Mouse (Mus musculus): ENCODE results near the gene Gm42715.
"Not testable (repeated sequence)": the region's sequence is repeated elsewhere in the genome, so short reads cannot be mapped to it uniquely, and the experiment has no call there.

Gm42715 gene

DNA sequence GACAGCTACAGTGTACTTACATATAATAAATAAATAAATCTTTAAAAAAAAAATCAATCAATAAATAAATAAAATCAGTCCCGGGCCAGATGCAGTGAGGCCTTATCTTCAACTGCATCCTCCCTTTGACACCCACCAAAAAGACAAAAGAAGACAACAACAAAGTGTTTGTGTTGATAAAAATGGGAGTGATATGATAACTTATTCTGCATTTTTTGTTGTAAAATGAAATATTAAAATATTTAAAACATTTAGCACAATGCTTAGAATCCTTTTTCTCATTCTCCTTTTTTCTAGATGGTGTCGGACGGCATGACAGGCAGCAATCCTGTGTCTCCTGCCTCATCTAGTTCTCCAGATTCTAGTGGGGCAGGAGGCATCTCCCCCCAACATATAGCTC, at the start of gene Gm42715:
Gm42715 (plus strand) TSS at position 301 of the 400 bp plus-strand sequence.
- in situ Hi-C loops (cut with MboI, MseI) = no loop called here

DNA sequence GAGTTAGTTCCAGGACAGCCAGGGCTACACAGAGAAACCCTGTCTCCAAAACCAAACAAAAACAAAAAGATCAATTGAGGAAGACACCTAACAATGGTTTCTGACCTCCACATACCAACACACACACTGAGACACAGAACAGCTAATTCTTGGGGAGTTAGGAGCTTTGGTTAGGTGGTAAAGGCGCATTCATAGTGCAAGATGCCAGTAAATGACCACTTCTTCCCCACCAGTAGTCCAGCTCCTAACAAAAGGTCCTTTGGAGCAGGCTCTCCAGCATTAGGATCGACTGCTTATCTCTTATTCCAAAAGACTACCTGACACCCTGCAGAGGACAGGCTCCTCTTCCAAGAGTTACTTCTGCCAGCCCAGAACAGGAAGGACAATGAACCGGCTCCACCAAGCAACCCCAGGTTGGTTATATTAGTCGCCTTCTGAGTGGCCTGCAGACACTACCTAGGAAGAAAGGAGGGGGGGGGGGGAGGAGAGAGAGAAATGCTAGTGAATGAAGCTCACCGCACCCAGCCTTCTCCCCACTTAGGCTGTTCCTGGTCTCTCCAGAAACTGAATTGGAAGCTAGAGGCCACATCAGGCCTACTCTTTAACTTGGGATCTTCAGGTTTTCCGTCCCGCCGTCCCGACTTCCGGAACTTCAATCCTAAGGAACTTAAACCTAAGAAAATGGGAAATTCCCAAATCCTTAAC, 49.2 kb upstream of the Gm42715 start:
- in situ Hi-C loops (cut with MboI, MseI) = no loop called here

DNA sequence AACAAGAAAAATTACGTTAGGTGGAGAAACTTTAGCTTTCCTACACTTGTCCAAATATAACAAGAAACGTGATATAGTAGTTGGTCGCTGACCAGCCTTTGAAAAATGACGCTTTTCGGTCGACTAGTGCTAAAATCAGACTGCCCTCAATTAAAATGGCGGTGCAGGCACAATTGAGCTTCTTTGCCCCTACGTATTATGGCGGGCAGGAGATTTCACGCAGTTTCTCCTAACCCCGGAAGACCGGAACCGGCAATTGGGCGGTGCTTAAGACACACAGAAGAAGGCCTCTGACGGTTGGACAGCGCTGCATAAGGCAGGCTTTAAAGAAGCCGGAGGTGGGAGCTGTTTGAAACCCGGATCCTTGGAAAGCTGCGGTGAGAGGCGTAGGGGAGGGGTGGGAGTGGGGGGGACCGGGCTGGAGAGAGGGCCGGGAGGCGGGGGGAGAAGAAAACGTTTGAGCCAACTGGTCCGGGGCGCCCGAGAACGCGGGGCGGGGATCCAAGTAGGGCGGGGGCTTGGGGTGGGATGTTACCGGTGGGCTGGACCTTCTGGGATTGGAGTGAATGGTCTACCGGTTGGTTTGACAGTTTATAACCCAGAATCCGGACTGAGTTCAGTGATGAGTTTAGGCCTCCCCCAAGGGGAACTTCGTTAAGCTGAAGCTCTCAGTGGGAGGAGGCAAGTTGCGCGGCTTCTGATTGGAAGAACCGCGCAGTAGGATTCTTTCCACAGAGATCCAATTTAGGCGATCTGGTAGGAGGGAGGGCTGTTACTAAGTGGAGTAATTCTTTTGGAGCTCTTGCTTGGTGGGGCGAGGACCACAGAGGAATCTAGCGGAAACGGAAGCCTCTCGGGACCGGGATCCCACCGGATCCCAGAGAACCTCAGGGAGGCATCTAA, 48.4 kb upstream of the Gm42715 start:
- in situ Hi-C loops (cut with MboI, MseI) = no loop called here

DNA sequence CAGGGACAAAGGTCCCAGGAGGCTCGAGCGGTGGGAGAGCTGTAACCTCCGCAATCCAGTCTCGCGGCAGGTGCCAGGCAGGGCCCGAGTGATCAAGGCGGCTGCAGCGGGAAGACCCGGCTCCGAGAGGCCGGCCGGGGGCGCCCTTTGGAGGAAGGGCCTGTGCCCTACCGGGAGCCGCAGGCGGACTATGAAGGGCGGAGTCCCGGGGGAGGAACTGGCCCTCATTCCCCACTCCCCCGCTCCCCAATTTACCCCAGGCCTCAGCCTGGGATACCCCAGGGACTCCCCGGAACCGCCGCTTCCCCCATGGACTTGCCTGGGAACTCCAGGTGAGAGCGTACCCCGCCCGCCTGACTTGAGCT, 47.8 kb upstream of the Gm42715 start:
- in situ Hi-C loops (cut with MboI, MseI) = no loop called here

DNA sequence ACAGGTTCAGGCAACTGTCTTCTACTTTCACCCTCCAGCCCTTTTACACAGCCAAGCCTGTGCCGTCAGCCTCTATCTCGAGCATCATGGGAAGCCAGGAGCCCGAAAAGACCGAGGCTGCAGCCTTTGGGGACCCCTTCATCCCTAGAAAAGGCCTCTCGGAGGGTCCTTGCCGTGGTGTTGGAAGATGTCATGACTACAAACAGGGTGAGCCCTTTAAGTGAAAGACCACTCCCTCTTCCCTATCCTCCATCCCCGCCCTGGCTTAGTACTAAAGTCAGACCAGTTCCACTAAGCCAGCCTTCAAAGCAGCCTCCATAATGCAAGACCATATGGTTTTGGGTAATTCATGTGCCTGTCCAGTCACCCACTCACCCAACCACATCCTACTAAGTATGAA, 47.3 kb upstream of the Gm42715 start:
- in situ Hi-C loops (cut with MboI, MseI) = no loop called here

DNA sequence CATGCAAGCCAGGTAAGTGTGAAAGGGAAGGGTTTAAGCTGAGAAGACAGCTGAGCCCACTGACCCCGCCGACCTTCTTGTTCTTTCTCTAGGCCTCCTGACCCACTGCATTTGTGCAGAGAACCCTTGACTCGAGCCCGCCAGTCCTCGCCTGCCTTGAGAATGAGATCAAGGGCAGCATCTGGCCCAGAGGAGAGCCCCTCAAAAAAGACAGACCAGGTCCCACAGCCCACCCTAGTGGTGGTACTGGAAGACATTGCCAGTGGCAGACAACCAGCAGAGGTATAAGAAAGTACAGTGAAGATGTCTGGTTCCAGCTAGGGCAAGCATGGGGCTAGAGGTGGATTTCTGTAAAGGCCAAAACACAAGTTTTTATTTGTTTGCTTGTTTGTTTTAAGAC, 45.7 kb upstream of the Gm42715 start:
- in situ Hi-C loops (cut with MboI, MseI) = no loop called here

DNA sequence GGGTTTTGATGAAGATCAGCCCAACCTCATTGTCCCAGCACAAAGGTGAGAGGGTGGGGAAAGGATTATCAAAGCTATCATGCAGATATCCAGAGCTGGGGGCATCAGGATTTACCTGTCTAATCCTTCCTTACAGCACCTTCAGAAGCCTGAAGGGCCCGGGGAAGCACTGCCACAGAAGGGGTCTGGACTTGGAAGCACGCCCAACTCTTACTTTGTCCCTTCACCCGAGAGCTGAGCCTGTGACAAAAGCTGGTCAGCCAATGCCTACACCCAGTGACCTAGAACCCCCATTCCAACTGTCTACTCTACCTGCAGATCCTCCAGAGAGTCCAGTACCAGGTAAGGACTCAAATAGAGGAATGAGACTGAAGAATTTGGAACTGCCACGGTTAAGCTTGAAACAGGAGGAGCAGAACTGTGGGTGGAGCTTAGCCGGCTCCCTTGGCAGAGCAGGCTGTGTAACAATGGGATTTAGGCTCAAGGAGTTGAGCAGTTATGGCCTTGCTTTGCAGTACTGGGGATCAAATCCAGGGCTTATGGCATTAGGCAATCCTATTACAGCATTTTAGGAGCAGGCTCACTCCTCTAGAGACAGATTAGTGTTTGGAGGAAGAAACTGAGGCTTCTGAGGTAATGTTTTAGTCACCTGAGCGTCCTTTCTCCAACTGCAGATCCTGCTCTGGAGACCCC, 44.9 kb upstream of the Gm42715 start:
- in situ Hi-C loops (cut with MboI, MseI) = no loop called here

DNA sequence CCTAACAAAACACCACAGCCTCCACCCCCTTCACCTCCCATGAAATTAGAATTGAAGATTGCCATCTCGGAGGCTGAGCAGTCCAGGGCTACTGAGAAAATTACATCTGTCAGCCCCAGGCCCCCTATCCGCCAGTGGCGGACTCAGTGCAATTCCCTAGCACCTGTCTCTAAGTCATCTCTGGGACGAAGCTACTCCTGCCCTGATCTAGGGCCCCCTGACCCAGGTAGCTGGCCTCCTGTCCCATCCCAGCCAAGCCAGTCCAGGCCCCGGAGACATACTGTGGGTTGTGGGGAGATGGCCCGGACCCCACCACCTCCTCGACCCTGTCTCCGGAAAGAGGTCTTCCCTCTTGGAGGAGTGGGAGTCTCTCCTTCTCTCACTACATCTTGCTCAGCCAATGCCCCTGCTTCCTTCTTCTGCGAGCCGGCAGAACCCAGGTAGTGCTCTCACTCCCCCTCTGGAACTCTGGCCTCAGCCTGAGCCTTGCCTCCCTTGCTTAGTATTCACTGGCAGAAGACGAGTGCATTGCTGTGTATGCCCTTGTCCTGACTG, 44.1 kb upstream of the Gm42715 start:
- in situ Hi-C loops (cut with MboI, MseI) = no loop called here

DNA sequence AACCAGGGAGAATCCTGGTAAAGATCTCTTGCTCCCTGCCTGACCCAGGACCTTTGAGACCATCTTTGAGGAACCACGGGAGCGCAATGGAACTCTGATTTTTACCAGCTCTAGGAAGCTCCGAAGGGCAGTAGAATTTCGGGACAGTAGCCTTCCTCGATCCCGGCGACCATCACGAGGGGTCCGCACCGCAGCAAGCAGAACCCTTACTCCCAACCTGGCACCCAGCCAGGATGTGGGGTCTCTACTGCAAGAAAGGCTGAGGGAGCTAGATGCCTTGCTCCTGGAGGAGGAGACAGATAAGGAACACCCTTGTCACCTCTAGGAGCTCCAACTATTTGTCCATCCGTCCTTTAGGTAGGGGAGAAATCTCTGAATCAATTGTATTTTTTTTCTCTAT, 43.0 kb upstream of the Gm42715 start:
- in situ Hi-C loops (cut with MboI, MseI) = no loop called here

DNA sequence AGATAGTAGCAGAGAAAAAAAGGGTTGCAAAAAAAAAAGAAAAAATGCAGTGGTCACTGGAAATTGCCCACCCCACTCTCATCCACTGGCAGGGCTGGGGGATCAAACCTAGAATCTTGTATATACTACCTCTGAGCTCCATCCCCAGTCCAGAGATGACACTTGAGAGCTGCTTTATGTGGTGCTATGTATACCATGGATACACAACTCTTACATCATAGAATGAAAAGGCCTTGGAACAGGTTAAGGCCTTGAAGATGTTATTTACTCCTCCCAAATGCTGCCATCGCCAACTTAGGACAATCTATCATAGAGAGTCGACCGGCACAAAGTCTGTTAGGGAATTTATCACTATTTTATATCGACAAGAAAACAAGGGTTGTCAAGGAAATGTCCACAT, 42.5 kb upstream of the Gm42715 start:
- in situ Hi-C loops (cut with MboI, MseI) = no loop called here

DNA sequence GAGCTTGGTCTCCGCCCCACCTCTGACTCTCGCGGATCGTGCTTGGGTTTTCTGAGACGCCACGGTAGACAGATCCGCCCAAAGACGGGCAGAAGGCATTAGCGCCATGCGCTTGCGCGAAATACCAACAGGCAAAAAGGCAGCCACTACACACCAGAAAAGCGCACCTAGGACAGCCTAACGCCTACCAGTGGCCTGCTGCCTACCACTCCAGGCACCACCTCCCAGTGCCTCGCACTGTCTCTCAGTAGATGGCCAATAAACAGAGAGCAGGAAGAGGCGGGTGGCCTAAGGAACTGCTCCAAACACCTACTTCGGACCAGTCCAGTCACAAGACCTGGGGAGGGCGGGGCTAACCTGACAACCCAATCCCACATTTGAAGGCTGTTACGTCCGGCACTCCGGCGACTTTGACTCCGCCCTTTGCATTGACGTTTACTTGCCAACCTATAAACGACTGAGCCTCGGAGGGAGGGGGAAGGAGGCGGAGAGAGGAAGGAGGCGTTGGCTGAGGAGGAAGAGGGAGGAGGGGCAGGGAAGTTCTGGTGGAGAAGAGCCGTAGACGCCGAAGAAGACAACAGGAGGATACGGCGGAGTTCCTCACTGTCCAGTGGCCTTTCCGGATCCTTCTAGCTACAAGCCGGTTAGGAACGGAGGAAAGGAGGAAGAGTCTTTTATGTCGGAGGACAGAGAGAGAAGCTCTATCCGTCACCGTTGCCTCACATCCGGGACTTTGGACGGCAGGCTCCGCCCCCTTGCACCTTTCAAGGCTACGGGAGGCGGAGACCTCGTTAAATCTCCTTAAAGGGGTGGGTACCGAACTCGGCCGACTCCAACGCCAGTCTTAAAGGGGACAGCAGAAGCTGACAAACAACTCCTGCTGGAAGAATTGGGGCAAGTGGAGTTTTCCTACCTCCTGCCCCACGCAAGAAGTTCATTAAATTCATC, 41.4 kb upstream of the Gm42715 start:
- in situ Hi-C loops (cut with MboI, MseI) = no loop called here

DNA sequence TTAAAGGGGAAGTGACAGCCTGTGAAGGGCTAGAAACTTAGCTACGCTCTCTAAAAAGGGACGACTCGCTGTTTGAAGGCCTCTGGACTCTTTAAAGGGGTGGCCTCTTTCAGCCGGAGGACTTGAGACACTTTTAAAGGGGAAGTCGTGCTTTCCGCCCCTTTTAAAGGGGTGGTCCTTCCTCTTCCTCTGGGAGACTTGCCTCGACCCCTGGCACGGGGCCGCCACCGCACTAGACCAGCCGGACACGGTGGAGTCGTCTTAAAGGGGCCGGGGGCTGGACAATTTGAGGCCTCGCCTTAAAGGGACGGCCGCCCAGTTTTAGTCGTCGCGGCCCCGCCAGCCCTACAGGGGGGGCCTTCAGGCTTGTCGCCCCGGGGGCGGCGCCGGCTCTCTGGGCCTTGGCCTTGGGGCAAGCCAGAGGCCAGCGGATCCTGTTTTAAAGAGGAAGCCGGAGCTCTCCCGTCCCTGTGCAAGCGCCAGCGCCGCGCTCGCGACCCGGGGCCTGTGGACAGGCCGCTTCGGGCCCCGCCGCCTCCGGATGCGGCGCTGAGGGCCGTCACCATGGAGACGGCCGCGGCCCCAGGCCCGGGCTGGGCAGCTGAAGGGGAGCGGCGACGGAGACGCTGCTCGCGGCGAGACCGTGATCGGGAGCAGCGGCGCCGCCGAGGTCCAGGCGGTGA, 40.6 kb upstream of the Gm42715 start, which contains the start of gene Fbrs:
Fbrs (plus strand) TSS at position 565 of the 683 bp plus-strand sequence.
- in situ Hi-C loops (cut with MboI, MseI) = no loop called here

DNA sequence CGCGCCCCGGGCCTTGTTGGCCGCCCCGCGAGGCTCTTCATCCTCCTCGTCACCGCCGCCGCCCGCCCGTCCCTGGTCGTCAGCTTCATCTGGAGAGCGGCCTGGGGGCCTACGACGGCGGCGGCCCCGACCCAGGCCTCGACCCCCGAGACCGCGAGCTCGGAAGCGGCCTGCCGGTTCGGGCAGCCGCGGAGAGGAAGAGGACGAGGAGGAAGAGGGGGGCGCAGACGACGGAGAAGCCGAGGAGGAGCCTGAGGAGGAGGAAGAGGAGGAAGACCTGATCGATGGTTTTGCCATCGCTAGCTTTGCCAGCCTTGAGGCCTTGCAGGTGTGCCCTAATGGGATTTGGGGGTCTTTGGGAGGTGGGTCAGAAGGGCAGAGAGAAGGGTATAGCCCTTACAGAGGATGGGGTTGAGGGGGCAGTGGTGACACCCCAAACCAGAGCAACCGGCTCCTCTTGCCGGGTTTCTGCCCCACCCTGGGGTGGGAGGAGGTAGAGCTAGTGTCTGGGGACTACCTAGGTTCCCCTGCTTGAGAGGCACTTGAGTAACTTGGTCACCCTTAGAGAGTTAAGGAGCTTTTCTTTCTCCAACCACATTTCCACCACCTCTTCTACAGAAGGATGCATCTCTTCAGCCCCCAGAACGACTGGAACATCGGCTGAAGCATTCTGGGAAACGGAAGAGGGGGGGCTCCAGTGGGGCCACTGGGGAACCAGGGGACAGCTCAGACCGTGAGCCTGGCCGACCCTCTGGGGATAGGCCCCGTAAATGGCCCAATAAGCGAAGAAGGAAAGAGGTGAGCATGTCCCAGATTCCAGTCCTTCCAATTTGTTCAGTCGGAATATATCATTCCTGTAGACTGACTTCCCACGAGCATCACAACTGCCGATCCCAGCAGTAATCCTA, 39.8 kb upstream of the Gm42715 start:
- in situ Hi-C loops (cut with MboI, MseI) = no loop called here

DNA sequence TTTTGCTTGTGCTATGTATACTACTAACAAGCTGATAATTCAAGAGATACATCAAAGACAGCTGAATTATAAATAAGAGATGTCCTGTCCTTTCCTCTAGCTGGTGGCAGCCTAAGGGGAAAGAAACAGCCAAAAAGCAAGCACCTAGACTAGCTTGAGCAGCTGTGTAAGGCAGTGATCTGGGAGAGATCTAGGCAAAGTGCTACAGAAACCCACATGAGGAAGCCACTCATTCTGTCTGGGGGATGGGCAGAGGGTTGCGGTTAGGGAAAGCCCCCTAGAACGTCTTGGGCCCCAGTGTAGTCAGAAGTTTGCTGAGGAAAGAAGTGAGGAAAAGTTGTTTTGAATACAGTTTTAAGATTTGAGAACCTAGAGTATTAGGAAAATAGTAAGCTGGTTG, 39.1 kb upstream of the Gm42715 start:
- in situ Hi-C loops (cut with MboI, MseI) = no loop called here

DNA sequence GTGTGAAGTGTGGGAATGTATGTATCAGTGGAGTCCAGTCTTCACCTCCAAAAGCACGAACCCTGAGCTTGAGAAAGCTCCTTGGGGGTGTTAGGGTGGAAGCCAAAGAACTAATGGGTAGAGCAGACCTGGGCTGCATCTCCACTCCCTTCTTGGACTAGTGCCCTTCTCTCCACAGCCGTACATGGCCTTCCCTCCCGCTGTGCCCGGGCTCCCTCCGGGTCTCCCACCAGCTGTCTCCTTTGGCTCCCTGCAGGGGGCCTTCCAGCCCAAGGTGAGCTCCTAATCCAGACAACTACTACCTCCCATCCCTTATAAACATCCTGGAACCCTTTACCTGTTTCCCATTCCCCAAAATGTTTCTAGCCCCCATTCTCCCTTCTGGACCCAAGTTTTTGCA, 34.0 kb upstream of the Gm42715 start:
- in situ Hi-C loops (cut with MboI, MseI) = no loop called here

DNA sequence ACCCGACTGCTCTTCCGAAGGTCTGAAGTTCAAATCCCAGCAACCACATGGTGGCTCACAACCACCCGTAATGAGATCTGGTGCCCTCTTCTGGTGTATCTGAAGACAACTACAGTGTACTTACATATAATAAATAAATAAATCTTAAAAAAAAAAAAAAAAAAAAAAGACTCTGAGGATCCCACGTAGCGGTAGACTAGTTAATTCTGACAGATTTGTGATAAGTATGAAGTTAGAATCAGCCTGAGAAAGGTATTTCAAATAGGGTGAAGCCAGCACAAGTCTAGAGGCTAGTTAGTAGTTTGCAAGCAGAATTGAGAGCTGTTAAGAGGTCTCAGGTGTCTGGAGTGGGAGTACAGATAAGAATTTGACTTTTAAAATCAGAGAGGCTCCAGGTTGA, 31.0 kb upstream of the Gm42715 start:
- in situ Hi-C loops (cut with MboI, MseI) = not testable (repeated sequence)

DNA sequence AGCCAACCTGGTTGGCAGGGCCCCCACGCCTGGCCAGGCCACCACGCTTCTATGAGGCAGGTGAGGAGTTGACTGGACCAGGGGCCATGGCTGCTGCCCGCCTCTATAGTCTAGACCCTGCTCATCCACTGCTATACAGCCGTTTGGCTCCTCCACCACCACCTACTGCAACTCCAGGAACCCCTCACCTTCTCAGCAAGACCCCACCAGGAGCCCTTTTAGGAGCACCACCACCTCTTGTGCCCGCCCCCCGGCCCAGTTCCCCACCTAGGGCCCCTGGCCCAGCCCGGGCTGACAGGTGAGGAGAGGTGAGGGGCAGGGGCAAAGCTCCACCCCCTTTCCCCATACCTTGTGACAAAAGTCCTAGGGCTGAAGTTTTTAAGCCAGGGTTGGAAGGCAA, 29.4 kb upstream of the Gm42715 start:
- in situ Hi-C loops (cut with MboI, MseI) = no loop called here

DNA sequence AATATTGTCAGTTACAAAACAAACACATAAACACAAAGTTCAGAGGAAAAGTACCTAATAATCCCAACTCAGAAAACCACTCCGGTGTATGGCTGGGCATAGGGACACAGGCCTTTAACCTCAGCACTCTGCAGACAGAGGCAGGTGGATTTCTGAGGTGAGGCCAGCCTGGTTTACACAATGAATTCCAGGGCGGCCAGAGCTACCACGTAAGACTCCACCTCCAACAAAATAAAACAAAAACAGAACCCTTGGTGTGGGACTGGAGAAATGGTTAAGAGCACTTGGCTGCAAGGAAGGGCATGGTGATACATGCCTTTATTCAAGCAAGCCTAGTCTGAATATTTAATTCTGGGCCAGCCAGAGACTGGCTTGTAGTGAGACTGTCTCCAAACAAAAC, 27.5 kb upstream of the Gm42715 start:
- in situ Hi-C loops (cut with MboI, MseI) = no loop called here

DNA sequence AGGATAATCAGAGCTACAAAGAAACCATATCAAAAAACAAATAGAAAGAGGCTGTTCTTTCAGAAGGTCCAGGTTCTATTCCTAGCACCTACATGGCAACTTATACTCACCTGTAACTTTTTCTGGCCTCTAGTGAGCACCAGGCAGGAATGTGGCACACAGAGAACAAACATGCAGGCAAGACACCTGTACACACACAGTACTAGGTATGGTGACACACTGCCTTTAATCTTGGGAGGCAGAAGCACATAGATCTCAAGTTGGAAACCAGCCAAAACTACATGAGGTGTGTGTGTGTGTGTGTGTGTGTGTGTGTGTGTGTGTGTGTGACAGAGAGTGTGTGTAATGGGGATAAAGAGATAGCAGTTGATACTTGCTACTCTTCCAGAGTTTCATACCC, 24.7 kb upstream of the Gm42715 start:
- in situ Hi-C loops (cut with MboI, MseI) = no loop called here

Measured in T-helper 1 cell (primary cell).